Mouse (Mus musculus) kidney, adult 18-20 months (tissue): Measurements from ENCODE around the gene Med24.

Experiments used
- DNase-seq: peaks from one replicate; pipeline ENCODE4 v3.0.0; 2021

Med24 gene

GRCm38 (mm10) chr11:98765421-98766309, 36.4 kb upstream of the Med24 start:
- DNase-seq = peak; percentile 25

- DNase-seq = peak; percentile 25
These were observed 35.5 kb upstream of the Med24 start for GRCm38 (mm10) chr11:98764746-98765145.

- DNase-seq = no peak
These were observed 34.9 kb upstream of the Med24 start for GRCm38 (mm10) chr11:98764091-98764490.

GRCm38 (mm10) chr11:98763502-98763861, 34.2 kb upstream of the Med24 start:
- no peak for DNase-seq

DNA sequence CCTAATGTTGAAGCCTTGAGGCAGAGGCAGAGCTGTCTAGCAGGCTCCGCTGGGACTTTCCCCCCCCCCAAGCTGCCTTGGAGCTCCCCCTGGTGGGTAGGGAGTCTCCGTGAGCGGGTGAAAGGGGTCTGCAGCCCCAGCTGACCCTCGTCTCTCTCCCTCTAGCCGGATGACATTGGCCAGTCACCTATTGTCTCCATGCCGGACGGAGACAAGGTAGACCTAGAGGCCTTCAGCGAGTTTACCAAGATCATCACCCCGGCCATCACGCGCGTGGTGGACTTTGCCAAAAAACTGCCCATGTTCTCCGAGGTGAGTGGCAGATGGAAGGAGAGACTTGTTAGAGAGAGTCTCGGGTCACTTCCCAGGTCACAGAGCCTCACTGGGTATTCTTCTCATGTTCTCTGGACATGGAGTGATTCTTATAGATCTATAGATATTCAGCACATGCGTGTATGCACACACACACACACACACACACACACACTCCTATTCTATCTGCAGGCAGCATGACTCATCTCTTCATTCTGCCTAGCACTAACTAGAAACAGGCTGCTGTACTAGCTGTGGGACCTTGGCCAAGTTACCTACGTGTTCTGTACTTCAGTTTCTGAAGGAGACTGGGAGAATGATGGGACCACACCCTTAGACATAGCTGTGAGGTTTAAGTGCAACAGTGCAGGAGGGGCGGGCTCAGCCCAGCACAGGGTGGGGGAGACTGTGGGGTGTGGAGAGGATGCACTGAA, 33.7 kb upstream of the Med24 start:
- peak; percentile 63 for DNase-seq

DNA sequence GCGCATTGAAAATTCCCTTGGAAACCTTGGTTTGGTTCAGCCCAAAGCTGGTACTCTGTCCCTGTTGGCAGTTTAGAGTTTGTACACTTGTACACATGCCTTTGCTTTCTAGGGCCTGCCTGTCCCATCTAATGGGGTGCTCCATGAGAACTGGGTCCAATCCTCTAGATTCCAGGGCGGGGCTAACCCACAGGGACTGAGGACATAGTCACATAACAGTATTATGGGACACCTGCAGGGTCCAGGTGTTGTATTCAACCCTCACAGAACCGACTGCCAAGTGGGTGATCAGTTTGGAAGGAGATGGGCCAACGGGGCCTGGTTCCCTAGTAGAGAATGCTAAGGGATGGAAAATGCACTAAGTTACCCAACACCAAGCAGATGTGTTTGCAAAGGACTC, 32.7 kb upstream of the Med24 start:
- DNase-seq = no peak

DNA sequence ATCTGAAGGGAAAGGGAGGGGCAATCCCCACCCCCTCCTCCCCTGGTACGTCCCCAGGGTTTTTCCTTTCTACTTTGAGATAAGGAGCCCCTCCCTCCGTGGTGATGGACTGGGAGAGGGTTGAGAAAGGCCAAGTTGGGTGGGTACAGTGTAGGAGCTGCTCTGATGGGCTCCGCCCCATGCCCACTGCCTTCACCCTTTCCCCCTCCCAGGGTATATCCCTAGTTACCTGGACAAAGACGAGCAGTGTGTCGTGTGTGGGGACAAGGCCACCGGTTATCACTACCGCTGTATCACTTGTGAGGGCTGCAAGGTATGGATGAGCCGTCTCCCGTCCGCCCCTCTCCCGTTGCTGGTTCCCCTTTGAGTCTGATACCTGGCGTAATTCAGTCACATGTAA, 27.5 kb upstream of the Med24 start:
- DNase-seq = no peak

DNA sequence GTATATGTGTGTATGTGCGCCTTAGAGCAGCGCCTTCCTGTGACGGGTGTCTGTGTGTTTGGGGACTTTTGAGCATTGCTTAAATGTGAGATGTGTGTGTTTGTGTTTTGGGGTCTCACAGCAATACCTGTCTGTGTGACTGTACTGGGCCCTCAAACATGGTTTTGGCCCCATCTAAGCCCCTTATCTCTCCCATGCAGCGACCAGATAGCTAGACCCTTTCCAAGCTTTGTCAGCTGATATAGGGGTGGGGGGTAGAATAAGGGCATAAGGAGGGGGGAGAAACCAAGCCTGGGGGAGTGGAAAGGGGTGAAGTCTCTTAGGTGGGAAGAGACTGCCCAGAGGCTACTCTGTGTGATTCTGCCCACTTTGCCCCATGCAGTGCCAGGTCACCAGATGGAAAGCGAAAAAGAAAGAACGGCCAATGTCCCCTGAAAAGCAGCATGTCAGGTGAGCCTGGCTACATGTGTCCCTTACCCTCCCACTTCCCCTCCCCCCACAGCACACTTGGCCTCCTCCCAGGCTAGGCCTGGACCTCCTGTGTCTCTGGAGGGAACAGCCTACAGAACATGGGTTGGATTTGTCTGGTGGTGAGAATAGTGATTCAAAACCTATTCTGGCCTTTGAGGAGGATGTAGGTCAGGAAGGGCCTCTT, 26.6 kb upstream of the Med24 start:
- no peak for DNase-seq

DNA sequence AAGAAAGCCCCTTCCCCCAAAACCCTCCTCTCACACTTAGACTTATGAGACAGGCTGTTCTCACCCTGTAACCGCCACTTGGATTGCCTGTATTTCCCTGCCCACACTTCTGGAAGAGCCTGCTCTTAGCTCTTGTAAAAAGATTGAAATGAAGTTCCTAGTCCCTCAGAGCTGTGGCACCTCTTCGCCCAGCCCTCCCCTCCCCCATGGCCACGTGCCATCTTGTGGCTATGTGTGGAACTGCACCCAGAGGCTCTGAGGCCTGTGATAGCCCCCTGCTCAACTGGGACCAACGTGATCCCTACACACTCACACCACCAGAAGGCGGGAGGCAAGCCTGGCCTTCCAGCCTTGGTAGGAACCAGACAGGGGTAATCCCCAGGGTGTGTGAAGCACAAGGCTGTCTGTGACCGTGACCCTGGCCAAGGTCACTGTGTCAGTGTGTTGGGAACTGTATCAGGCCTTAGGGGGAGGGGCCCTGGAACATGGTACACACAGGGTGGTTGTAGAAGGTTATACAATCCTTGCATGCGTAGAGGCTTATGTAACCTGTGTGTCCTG, 25.5 kb upstream of the Med24 start:
- peak; percentile 72 for DNase-seq

GRCm38 (mm10) chr11:98754151-98754620, 25.0 kb upstream of the Med24 start:
- DNase-seq = peak; percentile 29

- no peak for DNase-seq
These were observed 24.0 kb upstream of the Med24 start for GRCm38 (mm10) chr11:98753264-98753663.

- DNase-seq = peak; percentile 52
These were observed 23.4 kb upstream of the Med24 start for GRCm38 (mm10) chr11:98752562-98753140.

DNA sequence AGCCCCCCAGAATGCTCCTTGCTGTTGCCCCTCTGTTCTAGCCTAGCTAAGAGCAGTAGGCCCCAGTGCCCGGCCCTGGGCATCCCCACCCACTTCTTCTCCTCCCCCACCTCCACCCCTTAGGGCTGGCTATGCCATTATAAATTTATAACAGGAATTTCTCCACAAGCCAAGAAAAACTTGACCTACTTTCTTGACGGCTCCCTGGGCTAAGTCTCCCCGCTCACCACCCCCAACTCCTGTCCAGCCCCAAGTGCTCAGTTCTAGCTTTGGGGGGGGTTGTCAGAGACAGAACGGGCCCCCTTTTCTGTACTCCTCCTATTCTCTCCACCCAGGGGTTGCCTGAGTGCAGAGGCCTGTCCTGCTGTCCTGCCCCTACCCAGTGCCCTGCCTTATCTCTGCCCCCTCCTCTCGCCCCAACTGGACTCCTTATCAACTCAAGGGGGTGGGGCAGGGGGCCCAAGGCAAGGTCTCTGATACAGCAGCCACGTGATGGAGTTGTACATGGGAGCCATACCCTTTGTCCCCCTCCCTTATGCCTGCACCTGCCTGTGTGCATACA, 22.1 kb upstream of the Med24 start:
- DNase-seq = peak; percentile 74

GRCm38 (mm10) chr11:98750351-98751201, 21.3 kb upstream of the Med24 start:
- peak; percentile 85 for DNase-seq

DNA sequence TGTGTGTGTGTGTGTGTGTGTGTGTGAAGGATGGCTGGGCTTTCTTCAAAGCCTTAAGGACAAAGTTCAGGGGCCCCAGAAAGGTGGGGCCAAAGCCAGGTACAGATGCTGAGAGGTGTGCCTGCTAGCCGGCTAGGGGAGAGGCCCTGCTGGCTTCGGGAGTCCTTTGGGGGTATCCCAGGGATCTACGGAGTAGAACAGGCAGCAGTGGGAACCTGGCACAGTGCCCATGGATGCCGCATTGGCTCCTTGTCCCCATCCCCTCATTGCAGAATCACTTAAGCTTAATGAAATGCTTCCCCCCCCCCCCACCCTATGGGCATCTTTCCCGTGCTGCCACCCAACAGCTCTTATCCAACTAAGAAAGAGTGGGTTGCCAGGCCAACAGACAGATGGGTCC, 20.5 kb upstream of the Med24 start:
- DNase-seq = no peak

- no peak for DNase-seq
These were observed 19.5 kb upstream of the Med24 start for GRCm38 (mm10) chr11:98748506-98749416.

- no peak for DNase-seq
These were observed 18.7 kb upstream of the Med24 start for GRCm38 (mm10) chr11:98747804-98748505.

DNA sequence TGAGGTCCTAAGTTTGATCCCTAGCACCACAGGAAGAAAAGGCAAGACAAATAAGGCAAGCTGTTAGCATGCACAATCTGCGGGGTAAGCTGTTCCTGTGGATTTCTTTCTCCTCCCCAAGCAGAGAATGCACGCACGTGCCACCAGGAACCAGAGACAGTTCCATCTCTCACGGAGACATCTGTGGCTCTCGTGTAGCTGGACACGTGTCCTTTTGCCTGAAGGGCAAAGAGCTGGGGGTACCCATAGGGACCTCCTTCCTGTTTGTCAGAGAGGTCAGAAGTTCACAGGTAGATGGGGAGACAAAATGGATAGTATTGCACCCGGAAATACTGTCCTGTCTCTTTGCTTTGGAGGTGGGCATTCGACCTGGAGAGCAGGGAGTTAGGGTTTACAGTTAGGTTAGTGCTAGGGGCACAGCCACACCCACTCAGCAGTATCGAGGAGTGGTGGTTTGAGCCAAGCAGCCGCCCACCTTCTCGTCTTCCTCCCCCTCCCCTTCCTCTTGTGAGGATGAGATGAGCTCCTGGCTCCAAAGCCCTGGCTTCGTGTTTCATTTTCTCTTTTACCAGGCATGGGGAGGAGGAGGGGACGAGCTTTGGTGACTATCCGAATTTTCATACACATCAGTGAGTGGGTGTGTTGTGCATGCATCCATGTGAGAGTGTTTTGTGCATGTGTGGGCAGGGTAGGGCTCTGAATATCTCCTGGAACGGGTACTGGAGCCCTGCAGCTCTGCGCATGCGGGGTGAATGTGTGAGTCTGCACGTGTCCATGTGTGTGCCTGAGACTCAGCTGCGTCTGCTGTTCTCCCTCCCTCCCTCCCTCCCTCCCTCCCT, 17.8 kb upstream of the Med24 start:
- peak; percentile 81 for DNase-seq
